Mouse (Mus musculus): Measurements from ENCODE around the gene Sgk1.

Sgk1 gene

DNA sequence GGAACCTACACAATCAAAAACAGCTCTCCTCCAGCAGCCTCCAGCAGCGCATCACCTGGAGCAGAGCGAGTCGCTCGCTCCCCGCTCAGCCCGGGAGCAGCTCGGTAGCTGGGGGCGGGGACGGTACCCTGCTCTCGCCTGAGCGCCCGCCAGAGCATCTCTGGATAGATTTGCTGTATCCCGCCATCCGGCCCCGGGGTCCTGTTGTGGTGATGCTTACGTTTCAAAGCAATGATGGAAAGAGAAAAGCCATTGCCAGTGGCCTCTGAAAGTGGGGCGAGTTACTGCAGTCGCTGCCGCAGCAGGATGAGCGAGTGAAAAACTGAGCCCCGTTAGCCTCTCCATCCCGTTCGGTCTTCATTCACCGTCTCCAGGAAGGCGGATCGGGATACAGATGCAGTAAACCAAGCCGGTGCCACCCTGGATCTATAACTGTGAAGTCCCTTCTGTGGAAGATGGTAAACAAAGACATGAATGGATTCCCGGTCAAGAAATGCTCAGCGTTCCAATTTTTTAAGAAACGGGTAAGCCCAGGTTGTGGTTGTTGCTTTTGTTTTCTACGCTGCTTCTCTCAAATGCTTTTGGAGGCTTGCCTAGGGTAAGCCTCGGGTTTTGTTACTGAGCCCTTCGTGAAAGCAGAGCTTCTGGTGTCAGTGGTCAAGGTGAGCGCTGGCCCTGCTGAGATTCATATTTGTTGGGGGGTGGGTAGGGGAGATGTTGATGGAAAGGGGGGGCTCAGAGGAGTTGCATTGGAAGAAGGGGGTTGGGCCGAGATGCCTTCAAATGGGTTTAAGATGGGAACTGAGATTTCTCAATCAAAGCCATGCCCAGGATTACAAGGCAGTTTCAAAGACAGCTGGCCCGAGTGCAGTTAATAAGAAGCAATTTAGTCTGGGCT, at the start of gene Sgk1:
Gene Sgk1, plus strand, starts transcription at position 1 of the 898 bp plus-strand sequence.
- DNase-seq (ENCODE audit: low spot score in 2 of 2) = no peak

DNA sequence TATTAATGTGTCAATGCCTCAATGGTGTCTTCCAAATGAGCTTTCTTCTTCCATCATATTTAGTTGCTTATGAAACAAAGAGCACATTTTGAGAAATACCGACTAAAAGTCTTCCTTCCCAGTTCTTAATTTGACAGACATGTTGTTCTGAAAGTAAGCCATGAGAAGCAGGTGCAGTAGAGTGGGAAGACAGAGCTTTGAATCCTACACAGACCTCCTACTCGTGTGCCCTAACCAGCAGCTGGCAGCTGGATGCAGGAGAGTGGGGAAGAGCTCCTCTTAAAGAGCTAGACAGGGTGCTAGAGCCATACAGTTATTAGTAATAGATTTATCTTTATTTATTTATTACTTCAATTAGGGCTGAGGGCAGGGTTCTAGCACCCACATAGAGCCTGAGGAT, 49.7 kb upstream of the Sgk1 start:
- DNase-seq (ENCODE audit: low spot score in 2 of 2) = no peak

DNA sequence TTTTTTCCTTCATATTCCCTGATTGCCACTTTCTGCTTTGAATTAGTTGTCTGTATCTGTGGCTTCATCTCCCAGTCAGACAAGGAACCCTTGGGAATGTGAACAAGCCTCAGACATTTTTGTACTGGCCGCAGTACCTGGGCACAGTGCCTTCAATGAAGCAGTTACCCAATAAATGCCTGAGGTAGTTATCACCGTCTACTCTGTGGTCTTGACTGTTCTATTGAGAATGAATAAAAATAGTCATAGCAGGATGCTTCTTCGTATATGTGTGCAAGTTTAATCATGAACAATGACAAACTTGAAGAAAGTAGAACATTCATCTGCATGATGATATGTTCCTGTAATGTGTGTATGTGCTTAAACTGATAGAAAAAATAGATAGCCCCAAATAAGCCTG, 48.2 kb upstream of the Sgk1 start:
- DNase-seq (ENCODE audit: low spot score in 2 of 2) = no peak

DNA sequence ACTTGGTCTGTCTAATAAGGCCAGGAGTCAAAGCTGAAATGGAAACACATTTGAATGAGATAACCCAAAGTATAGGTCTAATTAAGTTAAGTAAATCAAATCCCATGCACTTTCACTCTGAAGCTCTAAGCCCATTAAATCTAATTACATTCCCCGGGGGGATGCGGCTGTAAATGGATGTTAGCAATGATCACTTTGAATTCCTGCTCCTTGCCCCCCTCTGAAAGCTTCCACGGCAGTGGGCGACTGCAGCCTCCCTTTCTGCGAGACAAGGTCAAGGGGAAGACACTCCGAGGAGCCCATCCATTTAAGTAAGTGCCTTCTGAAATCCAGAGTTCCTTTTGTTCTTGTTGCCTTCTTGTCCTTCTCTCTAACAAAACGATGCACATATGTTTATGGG, 46.9 kb upstream of the Sgk1 start:
- DNase-seq (ENCODE audit: low spot score in 2 of 2) = no peak

DNA sequence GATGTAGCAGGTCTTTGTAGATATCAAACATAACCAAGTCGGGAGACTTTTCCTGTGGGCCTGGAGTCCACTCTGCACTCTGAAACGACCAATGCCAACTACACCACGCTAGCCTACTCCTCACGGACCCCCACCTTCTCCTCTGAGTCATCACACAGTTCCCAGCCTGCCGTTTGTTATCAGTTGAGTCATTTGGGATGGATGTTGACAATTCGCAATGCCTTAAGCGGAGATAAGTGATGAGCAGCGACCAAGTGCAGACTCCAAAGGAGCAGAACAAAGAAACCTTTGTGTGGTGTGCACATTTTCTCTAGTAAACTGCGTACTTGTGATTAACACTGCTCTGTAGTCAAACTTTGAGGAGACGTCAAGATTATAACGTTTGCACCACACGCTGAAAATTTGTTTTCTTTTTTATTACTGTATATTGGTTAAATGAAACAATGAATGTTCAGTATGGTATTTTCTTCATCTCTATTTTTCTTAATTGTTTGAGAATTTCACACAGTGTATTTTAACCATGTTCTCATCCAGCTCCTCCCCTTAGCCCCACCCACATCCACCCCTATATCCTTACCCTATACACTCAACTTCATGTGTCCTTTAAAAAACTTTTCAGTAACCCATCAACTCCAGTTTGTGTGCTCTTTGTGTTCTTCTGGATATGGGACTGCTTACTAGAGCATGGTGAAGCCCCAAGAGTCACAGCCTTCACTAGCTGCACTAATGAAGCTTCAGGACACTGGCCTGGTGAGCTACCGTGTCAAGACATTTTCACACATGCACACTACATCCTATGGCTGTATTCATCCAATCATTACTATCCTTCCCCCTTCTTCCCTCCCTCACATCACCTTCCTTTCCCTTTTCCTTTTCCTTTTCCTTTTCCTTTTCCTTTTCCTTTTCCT, 42.5 kb upstream of the Sgk1 start:
- no peak for DNase-seq (ENCODE audit: low spot score in 2 of 2)

DNA sequence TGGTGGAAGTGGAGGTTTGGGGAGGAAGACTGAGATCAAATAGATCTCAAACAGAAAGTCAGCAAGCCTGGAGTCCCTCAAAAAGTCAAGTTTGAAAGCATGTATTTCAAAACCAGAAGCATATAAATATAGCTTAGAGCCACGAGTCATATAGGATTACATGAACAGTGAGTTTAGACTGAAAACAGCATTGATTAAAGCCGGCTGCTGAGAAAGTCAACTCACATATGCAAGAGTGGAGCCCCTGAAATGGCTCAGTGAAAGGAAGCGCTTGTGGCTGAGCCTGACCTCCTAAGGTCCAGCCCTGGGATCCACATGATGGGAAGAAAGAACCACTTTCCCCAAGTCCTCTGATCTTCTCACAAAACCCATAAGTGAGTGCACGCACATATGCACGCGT, 38.7 kb upstream of the Sgk1 start:
- DNase-seq (ENCODE audit: low spot score in 2 of 2) = no peak

DNA sequence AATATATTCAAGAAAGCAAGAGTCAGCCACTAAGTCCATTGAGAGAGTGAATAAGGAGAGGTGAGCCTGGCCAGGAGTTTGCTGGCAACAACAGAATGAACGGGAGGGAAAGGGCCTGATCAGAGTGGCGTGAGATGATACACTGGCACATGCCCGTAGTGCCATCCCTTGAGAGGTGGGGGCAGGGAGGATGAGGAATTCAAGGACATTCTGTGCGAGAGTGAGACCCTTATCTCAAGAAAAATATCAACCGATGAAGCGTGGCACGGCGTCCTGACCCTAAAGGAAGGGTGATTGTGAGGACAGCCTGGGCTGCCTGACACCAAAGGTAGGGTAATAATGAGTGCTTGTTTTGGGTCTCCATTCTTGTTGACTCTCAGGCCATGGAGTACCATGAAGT, 38.1 kb upstream of the Sgk1 start:
- DNase-seq (ENCODE audit: low spot score in 2 of 2) = no peak

DNA sequence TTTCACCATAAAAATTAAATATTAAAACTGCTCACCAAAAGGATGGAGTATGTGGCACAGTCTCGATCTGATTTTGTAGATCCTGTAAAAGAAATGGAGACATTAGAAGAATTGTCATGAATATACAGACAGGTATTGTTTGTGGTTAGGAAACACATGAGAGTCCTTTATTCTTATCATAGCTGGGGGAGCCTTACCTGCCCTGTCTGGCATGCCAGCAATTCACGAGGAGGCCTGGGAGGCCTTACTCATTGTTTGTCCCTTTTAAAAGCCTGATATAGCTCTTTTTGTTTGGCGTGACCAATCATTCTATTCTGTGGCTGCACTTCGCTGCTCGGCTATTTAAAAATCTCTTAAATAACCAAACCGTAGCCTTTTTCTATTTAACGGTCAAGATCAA, 37.6 kb upstream of the Sgk1 start:
- no peak for DNase-seq (ENCODE audit: low spot score in 2 of 2)

DNA sequence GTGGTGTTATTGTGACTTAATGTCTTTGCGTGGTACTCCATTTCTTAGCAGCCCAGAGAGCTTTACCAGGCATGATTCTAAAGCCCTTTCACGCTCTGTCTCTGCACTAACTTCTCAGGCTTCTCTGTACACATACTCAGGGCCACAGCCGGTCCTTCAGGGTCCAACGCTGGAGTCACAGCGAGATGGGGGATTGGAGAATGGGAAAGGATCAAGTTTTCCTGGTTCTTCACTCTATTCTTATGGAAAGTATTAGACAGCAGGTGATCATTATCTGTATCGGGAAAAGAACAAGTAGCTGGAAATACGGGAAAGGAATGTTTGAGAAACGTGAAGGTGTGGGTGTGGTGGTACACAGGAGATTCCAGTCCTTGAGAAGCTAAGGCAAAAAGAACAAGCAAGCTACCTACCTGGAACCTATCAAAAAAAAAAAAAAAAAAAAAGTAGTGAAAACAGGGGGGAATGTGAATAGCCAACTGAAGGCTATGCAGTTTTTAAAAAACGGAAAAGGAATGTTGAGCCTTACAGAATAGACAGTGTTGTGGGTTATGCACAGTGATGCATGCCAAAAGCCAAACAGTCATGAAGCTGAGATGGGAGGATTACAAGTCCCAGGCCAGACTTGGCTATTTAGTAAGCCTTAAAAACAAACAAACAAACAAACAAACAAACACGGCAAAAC, 36.2 kb upstream of the Sgk1 start:
- DNase-seq (ENCODE audit: low spot score in 2 of 2) = no peak

DNA sequence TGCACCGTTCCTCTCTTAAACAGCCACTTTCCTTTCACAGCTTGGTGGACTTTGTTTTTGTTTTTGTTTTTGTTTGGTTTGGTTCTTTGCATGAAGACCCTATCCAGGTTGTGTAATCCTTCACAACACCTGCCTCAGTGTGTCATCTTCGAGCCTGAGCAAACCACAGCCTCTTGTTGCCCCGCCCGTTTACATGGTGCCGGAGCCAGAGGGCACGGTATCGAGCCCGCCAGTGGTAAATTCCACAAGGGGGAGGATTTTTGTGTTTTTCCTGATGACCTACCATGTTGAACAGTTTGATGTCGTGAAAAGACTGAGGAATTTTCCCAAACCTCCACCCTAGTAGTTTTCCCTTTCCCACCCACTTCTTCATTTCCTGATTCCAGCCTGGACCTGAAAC, 35.6 kb upstream of the Sgk1 start:
- DNase-seq (ENCODE audit: low spot score in 2 of 2) = no peak

DNA sequence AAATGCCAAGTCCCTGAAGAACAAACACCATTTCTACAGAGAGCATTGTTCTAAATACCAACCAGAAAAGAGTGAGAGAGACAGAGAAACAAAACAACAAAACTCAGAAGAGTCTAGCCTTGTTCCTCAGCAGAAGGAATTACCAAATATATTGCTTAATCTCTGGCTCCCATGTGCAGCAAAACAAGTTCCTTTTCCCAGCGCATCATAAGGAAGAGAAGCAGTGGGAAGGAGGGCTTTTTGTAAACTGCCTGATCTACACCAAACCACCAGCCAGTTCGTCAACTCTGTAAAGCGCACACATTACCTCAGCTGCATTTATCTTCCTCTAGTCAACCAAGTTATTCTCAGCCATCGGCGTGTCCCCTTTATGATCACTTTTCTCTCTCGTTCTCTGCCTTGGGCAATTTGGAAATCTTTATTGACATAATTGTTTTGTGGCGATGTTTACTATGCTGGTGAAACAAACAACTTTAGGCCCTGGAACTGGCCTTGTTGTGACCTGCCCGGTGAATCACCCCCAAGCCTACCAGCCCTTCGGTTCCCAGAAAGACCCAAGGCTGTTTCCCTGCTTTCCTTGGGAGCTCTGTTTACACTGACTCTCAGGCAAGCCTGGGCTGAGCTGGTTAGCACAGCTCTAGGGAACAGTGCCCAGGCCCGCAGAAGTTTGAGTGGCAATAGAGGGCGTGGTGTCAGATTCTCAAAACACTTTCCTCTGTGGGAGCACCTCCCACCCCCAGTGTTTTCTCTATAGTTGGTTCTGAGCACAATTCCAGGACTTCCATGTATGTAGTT, 34.8 kb upstream of the Sgk1 start:
- DNase-seq (ENCODE audit: low spot score in 2 of 2) = no peak

DNA sequence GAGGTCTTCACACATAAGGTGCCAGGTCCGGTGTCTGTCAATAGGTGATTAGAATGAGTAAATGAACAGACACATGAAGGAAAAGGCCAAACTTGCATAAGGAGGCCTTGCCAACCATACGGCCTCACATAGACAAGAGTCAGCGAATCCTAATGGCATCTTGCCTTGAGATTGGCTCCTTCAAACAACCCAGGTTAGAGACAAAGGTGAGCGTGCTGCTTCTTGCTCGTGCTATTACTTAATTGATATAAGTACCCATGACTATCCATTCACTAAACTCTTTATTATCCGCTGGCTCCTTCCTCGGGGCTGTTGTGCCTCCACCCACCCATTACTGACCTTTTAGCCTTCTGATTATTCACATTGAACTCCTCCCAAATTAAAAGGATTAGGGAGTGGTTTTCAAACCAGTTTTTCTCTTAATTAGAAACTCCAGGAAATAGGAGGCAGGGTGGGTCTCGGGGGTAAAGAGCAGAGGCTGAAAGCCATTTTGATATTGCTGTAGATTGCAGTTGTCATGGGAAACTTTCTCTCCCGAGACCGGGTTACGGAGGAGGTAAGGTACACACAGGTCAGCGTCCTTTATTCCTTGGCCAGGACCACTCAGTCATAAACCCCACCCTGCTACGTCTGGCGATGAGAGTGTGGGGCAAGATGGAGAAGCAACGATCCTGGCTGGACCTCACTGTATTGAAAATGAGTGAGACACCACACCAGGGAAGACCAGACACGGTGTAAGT, 33.9 kb upstream of the Sgk1 start:
- DNase-seq (ENCODE audit: low spot score in 2 of 2) = no peak

DNA sequence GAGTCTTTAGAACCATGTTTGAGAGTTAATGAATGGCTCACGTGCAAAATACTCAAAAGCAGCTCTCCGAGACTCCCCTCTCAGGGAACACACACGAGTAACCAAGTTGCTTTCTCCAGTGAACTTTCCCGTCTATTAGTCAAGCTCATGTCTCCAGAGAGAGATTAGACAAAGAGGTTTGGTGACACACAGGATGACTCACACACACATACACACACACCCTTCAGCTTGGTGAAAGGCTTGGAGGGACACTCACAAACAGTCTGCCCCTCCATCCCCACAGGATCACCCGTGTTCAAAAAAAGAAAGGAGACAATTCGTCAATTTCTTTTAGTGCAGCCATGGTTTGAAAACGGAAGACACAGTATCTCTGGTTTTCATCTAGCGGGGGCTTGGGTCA, 32.7 kb upstream of the Sgk1 start:
- DNase-seq (ENCODE audit: low spot score in 2 of 2) = no peak

DNA sequence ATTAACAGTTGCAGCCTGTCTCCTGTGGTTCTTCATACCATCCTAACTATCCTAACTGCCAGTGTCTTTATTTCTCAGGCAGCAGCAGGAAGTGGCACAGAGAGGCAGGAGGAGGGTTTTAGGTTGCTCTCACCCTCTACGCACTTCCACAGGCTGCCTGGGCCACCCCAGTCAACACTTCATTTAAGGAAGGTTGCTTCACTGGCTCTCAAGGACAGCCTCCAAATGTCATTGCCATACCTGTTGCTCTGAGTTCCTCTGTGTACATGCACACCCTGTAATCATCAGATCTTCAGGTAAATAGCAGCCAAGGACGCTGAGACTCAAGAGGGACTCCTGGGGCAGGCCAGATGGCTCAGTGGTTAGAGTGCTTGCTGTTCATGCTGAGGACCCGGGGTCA, 31.7 kb upstream of the Sgk1 start:
- no peak for DNase-seq (ENCODE audit: low spot score in 2 of 2)

DNA sequence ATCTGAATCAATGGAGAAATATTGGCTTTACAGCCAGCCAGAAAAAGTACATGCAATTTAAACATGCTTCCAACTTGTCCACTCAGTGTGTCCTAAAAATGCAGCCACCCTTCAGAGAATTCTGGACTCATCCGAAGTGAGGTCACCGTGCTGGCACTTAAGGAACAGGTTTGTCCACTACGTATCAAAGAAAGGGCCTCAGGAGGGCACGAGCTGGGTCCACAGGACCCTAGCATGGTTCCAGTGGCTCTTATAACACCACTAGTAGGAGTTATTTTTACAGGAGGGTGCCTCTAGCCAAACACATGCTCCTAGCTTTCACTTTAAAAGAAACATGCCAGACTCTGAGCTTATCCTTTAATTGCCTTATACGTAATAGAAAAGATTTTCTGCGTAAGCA, 28.9 kb upstream of the Sgk1 start:
- no peak for DNase-seq (ENCODE audit: low spot score in 2 of 2)

DNA sequence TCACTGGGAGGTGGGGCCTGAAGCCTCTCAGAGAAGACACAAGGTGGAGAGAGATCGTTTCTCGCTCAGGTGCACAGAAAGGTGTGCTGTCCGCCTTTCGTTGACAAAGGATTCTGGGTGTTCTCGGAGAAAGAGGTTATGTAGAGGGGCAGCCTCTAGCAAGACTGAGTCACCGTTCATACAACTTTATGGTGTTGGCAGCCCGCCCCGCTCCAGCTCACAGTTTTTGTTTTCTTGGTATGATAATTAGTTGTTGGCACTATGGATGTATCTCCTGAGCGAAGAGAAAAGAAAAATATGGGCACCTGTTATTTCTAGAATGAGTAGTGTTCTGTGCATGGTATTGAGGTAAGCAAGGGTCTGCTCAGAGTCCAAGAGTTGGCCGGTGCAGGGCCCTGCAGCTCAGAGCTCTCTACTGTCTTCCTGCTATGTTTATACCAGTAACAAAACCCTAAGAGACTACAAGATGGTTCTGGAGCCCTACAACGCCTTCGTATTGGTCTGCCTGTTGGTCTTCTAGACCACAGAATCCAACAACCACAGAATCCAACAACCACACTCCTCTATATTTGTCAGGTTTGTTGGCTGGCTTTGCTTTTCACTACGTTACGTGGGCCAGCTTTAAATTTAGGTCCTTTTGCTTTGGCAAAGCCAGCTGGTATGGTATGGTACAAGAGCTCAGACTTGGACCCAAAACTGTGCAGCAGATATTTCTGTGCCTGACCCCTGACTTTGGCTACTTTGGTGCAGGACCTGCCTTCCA, 28.2 kb upstream of the Sgk1 start:
- DNase-seq (ENCODE audit: low spot score in 2 of 2) = no peak

DNA sequence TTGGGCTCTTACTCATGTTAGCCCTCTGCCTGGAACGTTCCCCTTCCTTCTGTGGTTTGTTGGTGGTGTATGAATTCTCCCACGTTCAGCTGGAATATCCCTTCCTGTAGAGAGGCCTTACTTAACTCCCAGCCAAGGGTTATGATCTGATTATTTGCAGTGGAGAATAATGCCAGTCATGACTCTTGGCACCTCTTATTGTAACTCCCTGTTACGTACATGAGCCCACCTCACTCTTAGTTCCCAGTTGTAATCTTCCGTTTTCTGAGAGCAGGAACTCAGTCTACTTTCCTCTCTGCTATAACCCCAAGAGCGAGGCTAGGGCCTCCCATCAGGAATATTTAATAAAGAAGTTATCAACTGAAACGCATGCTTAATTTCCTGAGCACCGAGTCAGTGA, 26.6 kb upstream of the Sgk1 start:
- DNase-seq (ENCODE audit: low spot score in 2 of 2) = no peak

DNA sequence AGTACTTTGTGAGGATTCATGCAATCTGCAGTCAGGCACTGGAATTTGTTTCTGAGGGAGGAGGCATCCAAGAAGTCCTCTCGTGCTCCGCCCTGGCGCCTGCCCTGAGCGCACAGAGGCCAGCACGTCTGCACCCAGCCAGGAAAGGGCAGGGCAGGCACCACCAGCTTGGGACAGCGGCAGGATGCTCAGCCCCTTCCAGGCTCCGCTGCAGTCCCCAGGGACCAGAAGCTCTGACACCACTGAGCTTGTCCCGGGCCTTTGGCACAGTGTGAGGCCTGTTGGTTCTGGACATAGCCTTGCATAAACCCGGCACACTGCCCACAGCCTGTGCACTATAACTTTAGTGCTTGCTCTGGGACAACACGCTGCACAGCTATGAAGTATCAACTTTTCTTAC, 24.3 kb upstream of the Sgk1 start:
- no peak for DNase-seq (ENCODE audit: low spot score in 2 of 2)

DNA sequence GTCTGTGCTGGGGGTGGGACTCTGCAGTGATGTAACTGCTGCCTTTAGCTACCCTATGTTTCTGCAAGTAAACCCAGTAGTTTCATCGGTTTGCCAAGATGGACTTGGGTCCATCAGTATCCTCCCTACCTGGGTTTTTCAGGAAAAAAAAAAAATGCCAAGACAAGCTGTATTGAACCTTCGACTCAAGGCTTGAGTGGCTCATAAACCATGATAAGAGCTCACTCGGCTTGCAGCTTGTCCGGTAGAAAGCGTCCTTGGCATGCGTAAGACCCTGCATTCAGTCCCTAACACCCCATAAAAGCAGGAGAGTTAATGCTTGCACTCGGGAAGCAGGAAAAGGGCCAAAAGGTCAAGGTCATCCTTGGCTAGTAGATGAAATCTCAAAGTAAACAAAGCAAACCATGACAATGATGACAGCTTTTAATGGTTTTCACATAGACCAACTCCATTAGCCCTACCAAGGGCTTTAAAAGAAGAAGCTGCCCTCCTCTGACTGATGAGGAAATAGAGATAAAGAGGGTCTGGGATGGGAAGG, 23.5 kb upstream of the Sgk1 start:
- DNase-seq (ENCODE audit: low spot score in 2 of 2) = no peak

DNA sequence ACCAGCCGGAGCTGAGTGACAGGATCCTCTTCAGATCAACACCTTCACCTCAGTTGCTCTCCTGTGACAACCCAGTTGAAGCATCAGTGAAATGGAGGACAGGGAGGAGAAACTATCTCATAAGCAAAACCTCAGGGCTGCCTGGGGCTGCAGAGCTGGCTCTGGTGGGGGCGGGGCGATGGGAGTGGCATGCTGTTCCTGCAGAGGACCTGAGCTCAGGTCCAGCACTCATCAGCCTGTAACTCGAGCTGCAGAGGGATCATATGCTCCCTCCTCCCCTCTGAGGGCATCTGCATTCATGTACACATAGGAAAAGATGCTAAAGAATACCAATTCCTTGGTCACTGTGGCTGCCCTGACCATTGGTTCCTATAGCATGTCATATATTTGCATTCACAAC, 15.5 kb upstream of the Sgk1 start:
- DNase-seq (ENCODE audit: low spot score in 2 of 2) = no peak
